Comparison of ENCODE assay signal across 13 mouse cellular contexts in the genomic region with DNA sequence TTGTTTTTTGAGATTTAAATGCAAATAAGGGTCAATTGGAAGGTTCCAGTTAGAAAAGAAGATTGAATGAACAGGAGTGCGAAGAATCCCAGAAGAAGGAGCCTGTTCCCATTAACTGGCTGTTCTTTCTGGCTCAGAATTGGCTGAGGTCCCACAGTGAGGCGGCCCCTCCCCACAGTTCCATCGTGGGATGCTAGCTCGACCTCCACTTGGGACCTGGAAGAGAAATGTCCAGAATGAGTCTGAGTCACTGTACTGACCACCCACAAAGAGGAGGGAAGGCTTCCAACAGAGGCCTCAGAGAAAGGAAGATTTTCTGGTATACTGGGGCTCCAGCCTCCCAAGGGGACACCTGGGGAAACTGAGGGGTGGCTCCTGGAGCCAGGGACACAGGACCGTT.
"Had no signal": no experiment of that assay in that cellular context is flagged by ENCODE, and none has a peak within 500 bp of the region (broad histone marks: within the 10 kb centered on the region; RNA-seq: fewer than 3 reads in every experiment).

No protein-coding gene starts in this region.

- H3K9ac ChIP-seq: intestine, embryonic 15.5 days; limb, embryonic 12.5 days; liver, embryonic 13.5 days; liver, postnatal 0 days; midbrain, embryonic 13.5 days; neural tube, embryonic 15.5 days had no signal

- ATAC-seq: intestine, embryonic 15.5 days; liver, postnatal 0 days; midbrain, embryonic 13.5 days had no signal

- H3K36me3 ChIP-seq: intestine, embryonic 15.5 days; limb, embryonic 12.5 days; liver, embryonic 13.5 days; midbrain, embryonic 13.5 days; neural tube, embryonic 15.5 days had no signal

- H3K27ac ChIP-seq: intestine, embryonic 15.5 days; limb, embryonic 12.5 days; liver, embryonic 13.5 days; midbrain, embryonic 13.5 days; neural tube, embryonic 15.5 days had no signal

- H3K4me1 ChIP-seq: midbrain, embryonic 13.5 days; neural tube, embryonic 15.5 days had no signal

- H3K9me3 ChIP-seq: intestine, embryonic 15.5 days; limb, embryonic 12.5 days; liver, embryonic 13.5 days; midbrain, embryonic 13.5 days; neural tube, embryonic 15.5 days had no signal

- DNase-seq: kidney, adult 2 months; layer of hippocampus, adult 9-11 months; liver; liver, embryonic 13.5 days; liver, postnatal 0 days; right cerebral cortex, adult 18-20 months; right cerebral cortex, postnatal 25 days; thymus, adult 18-20 months; thymus, postnatal 25 days had no signal

- H3K27me3 ChIP-seq: intestine, embryonic 15.5 days; limb, embryonic 12.5 days; liver, embryonic 13.5 days; midbrain, embryonic 13.5 days; neural tube, embryonic 15.5 days had no signal

- H3K4me3 ChIP-seq: intestine, embryonic 15.5 days; limb, embryonic 12.5 days; liver, embryonic 13.5 days; midbrain, embryonic 13.5 days; neural tube, embryonic 15.5 days had no signal

- H3K4me2 ChIP-seq: intestine, embryonic 15.5 days; limb, embryonic 12.5 days; liver, embryonic 13.5 days; midbrain, embryonic 13.5 days; neural tube, embryonic 15.5 days had no signal
